Mouse (Mus musculus) spleen, adult 2 months (tissue): ENCODE data around the gene Rnf123. TPM values are rescaled to one million over a fixed set of nuclear protein-coding genes. Genes with fewer than 3 reads are reported as not detected.

ENCODE experiments used
- DNase-seq, 2 experiments: peaks; one replicate each; pipeline versions ENCODE4 v3.0.0 to v3.0.0-alpha.2; 2012 to 2021; ENCODE audit warnings: low spot score in 2 of 2, low read depth in 1 of 2
- H3K27ac ChIP-seq: fragments of 200-500 bp; 2 replicates; pipeline ENCODE4 v1.5.1; 2012; ENCODE audit warnings: low read length, inconsistent platforms; ENCODE audit not compliant: insufficient read depth
- H3K27me3 ChIP-seq: fragments of 200-500 bp; 2 replicates; pipeline ENCODE4 v1.6.1; 2012; ENCODE audit warnings: mild to moderate bottlenecking, moderate library complexity, low read length, inconsistent platforms; ENCODE audit not compliant: control insufficient read depth, insufficient read depth
- H3K36me3 ChIP-seq: fragments of 200-500 bp; 2 replicates; pipeline ENCODE4 v1.6.1; 2012; ENCODE audit warnings: mild to moderate bottlenecking, low read length, inconsistent platforms; ENCODE audit not compliant: control insufficient read depth, insufficient read depth
- H3K4me1 ChIP-seq: fragments of 200-500 bp; 2 replicates; pipeline ENCODE4 v1.6.1; 2011; ENCODE audit warnings: inconsistent platforms; ENCODE audit not compliant: control insufficient read depth, insufficient read depth, insufficient read length
- H3K4me3 ChIP-seq: fragments of 200-500 bp; 2 replicates; pipeline ENCODE4 v1.5.1; 2011; ENCODE audit warnings: mild to moderate bottlenecking, inconsistent platforms; ENCODE audit not compliant: insufficient read depth, insufficient read length; ENCODE audit errors: extremely low read depth
- CTCF ChIP-seq: fragments of 200-500 bp; IDR thresholded peaks from 2 replicates; pipeline ENCODE4 v1.5.1; 2011; ENCODE audit warnings: mild to moderate bottlenecking, inconsistent platforms; ENCODE audit not compliant: insufficient read depth, insufficient read length, insufficient replicate concordance; ENCODE audit errors: extremely low read depth
- POLR2A ChIP-seq: fragments of 200-500 bp; IDR thresholded peaks from 2 replicates; pipeline ENCODE4 v1.6.1; 2011; ENCODE audit warnings: low read depth, low read length, inconsistent platforms
- WGBS: fragments of 180-500 bp; shearing (Covaris S2); methylation state at CpG from one replicate; pipeline ENCODE4 v1.1.7; 2018; 5-methylcytosine and 5-hydroxymethylcytosine counted together
- polyA plus RNA-seq: library from polyadenylated mRNA; depleted of rRNA; stranded (reverse); fragments of >200 nt; gene quantifications from 2 replicates; pipeline ENCODE4 v1.2.3, GENCODE M21; 2012; rRNA removed

The Rnf123 gene
- polyA plus RNA-seq, 1 experiment = 224 TPM

DNA sequence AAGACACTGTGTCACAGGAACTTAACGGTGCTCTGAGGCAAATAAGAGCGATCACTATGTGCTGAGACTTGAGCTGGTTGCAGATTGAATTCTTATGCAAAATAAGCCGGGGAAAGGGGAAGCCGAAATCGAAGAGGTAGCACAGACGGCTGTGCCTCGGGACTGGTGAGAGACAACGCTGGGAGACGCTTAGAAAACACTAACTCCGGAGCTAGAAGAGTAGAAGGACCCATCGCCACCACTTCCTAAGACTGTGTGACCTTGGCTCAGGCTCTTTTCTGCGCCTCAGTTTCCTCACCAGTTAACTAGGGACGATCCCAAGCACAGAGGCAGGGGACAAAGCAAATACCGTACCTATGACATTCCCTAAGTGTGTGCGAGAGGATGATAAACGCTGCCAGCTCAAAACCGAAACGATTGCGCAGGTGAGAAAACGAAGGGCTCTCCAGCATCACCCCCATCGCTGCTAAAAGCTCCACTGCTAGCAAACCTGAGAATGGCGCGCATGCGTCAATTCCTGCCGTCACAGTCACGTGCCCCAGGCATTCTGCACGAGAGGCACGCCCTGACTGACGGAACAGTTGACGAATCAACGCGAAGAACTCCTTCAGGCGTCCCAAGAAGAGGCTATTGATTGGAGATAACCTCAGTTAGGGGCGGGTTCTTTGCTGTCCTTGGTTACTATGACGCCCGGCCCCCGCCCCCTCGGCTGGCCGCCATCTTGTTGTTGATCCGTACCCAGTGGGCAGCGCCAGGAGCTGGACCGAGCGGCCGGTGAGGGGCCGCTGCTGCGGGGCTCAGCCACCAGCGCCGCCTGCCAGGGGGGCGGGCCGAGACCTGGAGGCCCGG, 81.0 kb downstream of the Rnf123 start, which contains the start of gene Ip6k1:
Ip6k1 (plus strand) TSS at position 580 of the 849 bp plus-strand sequence.
- Histone ChIP-seq H3K36me3 (no peaks in the 10 kb centered on the region), H3K27me3 (no peaks in the 10 kb centered on the region), H3K27ac (peak within 1 kb of the TSS; percentile 89), H3K4me3 (peak within 1 kb of the TSS; percentile 81), H3K4me1 (peaks cover 5% of the 10 kb centered on the region; the same call in 1 of the 2 replicates)
- TF ChIP-seq POLR2A (peak; percentile 87), CTCF (no peak)
- DNase-seq = peak; percentile 100
- under 1% methylated on average over 51 of the region's 51 CpGs for WGBS

Other genes starting within 250 kb of the Rnf123 start
- gene Rbm6, start 210.1 kb downstream of the Rnf123 start, polyA plus RNA-seq = 10.2 and 12.4 TPM in 2 replicates
- gene Mon1a, start 195.2 kb downstream of the Rnf123 start, polyA plus RNA-seq = 23.4 and 29.3 TPM in 2 replicates
- gene Mst1r, start 176.5 kb downstream of the Rnf123 start, polyA plus RNA-seq = 1.8 and 2.7 TPM in 2 replicates
- gene Actl11, start 154.9 kb downstream of the Rnf123 start, polyA plus RNA-seq = not detected in 2 replicates
- 0.07 and 0.08 TPM in 2 replicates for gene Camkv, start 147.7 kb downstream of the Rnf123 start, polyA plus RNA-seq
- 3.1 and 4.1 TPM in 2 replicates for gene Traip, start 133.2 kb downstream of the Rnf123 start, polyA plus RNA-seq
- gene Uba7, start 107.8 kb downstream of the Rnf123 start, polyA plus RNA-seq = 182 and 209 TPM in 2 replicates
- gene Gm20661, start 100.3 kb downstream of the Rnf123 start, polyA plus RNA-seq = 0.18 and 0.31 TPM in 2 replicates
- gene Inka1, start 97.5 kb downstream of the Rnf123 start, polyA plus RNA-seq = 19.8 and 25.9 TPM in 2 replicates
- 2.2 and 2.9 TPM in 2 replicates for gene Cdhr4, start 90.8 kb downstream of the Rnf123 start, polyA plus RNA-seq
- gene Gm20662, start 87.0 kb downstream of the Rnf123 start, polyA plus RNA-seq = 1.7 and 2.1 TPM in 2 replicates
- gene Ip6k1, start 80.8 kb downstream of the Rnf123 start, polyA plus RNA-seq = 118 and 161 TPM in 2 replicates
- 11.6 and 13.5 TPM in 2 replicates for gene Gmppb, start 34.1 kb downstream of the Rnf123 start, polyA plus RNA-seq
- gene Amigo3, start 30.2 kb downstream of the Rnf123 start, polyA plus RNA-seq = 2.2 and 2.8 TPM in 2 replicates
- 1.5 and 1.6 TPM in 2 replicates for gene Mst1, start 2.9 kb downstream of the Rnf123 start, polyA plus RNA-seq
- 136 and 157 TPM in 2 replicates for gene Apeh, start 11.3 kb upstream of the Rnf123 start, polyA plus RNA-seq
- 0.57 and 0.67 TPM in 2 replicates for gene Bsn, start 107.0 kb upstream of the Rnf123 start, polyA plus RNA-seq
- 15.5 and 17.2 TPM in 2 replicates for gene Dag1, start 180.6 kb upstream of the Rnf123 start, polyA plus RNA-seq
- 4.2 and 4.6 TPM in 2 replicates for gene Nicn1, start 207.1 kb upstream of the Rnf123 start, polyA plus RNA-seq
- gene Amt, start 213.5 kb upstream of the Rnf123 start, polyA plus RNA-seq = 1.7 and 3.1 TPM in 2 replicates
- gene Rhoa, start 222.8 kb upstream of the Rnf123 start, polyA plus RNA-seq = 89.7 and 90.3 TPM in 2 replicates
- 17.9 and 19.7 TPM in 2 replicates for gene Tcta, start 222.8 kb upstream of the Rnf123 start, polyA plus RNA-seq